Mouse (Mus musculus): ENCODE data around the gene Rbak.
A peak's percentile ranks its signal among the peaks of the same experiment; 100 is the strongest.
"Not testable (repeated sequence)": the region's sequence is repeated elsewhere in the genome, so short reads cannot be mapped to it uniquely, and the experiment has no call there.

Gene Rbak

GRCm38 (mm10) chr5:143180255-143181076, at the start of gene Rbak, which contains the start of gene Spdye4b:
TSS of gene Rbak (minus strand) at chr5:143180775.
TSS of gene Spdye4b (plus strand) at chr5:143181017.
- peak; percentile 90 for DNase-seq

- DNase-seq, result no peak
Observed at GRCm38 (mm10) chr5:143226790-143227189, 46.2 kb upstream of the Rbak start, which contains the start of gene Spdye4a. TSS of gene Spdye4a (minus strand) at chr5:143226890.

- DNase-seq, result no peak
Observed at GRCm38 (mm10) chr5:143222287-143222686, 41.7 kb upstream of the Rbak start.

GRCm38 (mm10) chr5:143220996-143221395, 40.4 kb upstream of the Rbak start:
- no peak for DNase-seq

GRCm38 (mm10) chr5:143213832-143214231, 33.3 kb upstream of the Rbak start:
- no peak for DNase-seq

GRCm38 (mm10) chr5:143205015-143205414, 24.4 kb upstream of the Rbak start:
- no peak for DNase-seq

- DNase-seq, result no peak
Observed at GRCm38 (mm10) chr5:143196506-143196905, 15.9 kb upstream of the Rbak start.

GRCm38 (mm10) chr5:143195166-143195565, 14.6 kb upstream of the Rbak start:
- no peak for DNase-seq

GRCm38 (mm10) chr5:143194747-143195146, 14.2 kb upstream of the Rbak start:
- DNase-seq, result not testable (repeated sequence)

GRCm38 (mm10) chr5:143192806-143193205, 12.2 kb upstream of the Rbak start:
- DNase-seq, result no peak

GRCm38 (mm10) chr5:143188014-143188413, 7.4 kb upstream of the Rbak start:
- DNase-seq, result not testable (repeated sequence)

- DNase-seq, result no peak
Observed at GRCm38 (mm10) chr5:143179179-143179578, 1.4 kb downstream of the Rbak start.

- no peak for DNase-seq
Observed at GRCm38 (mm10) chr5:143177541-143178200, 2.9 kb downstream of the Rbak start.

GRCm38 (mm10) chr5:143175970-143176369, 4.6 kb downstream of the Rbak start:
- DNase-seq, result no peak

- no peak for DNase-seq
Observed at GRCm38 (mm10) chr5:143165508-143166070, 15.0 kb downstream of the Rbak start.

GRCm38 (mm10) chr5:143155534-143155933, 25.0 kb downstream of the Rbak start:
- no peak for DNase-seq

- DNase-seq, result no peak
Observed at GRCm38 (mm10) chr5:143153756-143154155, 26.8 kb downstream of the Rbak start.

- no peak for DNase-seq
Observed at GRCm38 (mm10) chr5:143150044-143150443, 30.5 kb downstream of the Rbak start.

- no peak for DNase-seq
Observed at GRCm38 (mm10) chr5:143149536-143149935, 31.0 kb downstream of the Rbak start.

- DNase-seq, result no peak
Observed at GRCm38 (mm10) chr5:143148661-143149060, 31.9 kb downstream of the Rbak start.

- DNase-seq, result no peak
Observed at GRCm38 (mm10) chr5:143147481-143147880, 33.1 kb downstream of the Rbak start, which contains the start of gene Olfr718-ps1. TSS of gene Olfr718-ps1 (minus strand) at chr5:143147581.

- DNase-seq, result no peak
Observed at GRCm38 (mm10) chr5:143137580-143137979, 43.0 kb downstream of the Rbak start.

GRCm38 (mm10) chr5:143135042-143135441, 45.5 kb downstream of the Rbak start:
- no peak for DNase-seq
